Mouse (Mus musculus): Measurements from ENCODE around the gene 2610528J11Rik.
"Not testable (repeated sequence)": the region's sequence is repeated elsewhere in the genome, so short reads cannot be mapped to it uniquely, and the experiment has no call there.

The 2610528J11Rik gene

DNA sequence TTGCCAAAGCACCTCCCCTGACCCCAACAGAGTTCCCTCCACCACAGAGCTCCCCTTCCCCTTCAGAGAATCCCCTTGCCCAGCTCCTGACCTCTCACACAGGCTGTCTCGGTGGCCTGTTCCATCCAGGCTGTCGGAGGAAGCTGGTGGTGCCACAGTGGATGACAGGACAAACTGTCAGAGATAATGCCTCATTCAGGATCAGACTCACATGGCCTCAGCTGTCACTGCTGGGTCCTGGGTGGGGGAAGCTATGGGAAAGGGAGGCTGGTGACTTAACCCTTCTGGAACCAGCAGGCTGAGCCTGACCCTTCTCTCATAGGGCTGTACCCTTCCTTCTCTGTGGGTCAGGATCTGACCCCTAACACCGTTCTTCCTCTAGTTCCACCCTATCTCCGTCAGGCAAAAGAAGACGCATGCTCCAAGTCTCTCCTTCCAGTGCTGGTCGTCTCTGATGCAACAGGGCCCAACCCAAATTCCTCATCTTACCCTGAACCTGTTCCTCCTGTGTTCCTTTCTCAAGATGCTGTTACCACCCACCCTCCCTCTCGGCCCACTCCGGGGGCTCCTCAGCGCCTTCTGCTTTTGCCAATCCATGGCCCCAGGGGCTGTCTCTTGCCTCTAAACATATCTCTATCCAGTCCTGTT is 15.8 kb downstream of the 2610528J11Rik start:
- no peak for DNase-seq (ENCODE audit: low spot score in 2 of 2)

DNA sequence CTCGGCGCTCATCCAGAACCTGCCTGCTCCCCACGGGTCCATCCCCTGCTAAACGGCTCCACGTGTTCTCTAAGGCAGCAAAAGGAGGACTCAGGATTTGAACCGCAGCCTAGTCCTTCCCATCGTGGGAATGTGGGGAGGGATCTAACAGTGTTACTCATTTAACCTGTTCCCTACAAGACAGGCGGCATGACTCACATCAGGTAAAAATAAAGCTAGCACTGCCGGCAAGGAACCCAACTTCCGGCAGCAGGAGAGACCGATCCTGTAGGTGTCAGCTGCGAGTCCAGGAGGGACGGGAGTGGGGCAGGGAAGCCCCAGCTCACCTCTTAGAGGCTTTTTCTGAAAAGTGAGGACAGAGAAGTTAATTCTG is 16.3 kb downstream of the 2610528J11Rik start:
- DNase-seq (ENCODE audit: low spot score in 2 of 2): peak in 1 of 2 experiments; percentile 14

DNA sequence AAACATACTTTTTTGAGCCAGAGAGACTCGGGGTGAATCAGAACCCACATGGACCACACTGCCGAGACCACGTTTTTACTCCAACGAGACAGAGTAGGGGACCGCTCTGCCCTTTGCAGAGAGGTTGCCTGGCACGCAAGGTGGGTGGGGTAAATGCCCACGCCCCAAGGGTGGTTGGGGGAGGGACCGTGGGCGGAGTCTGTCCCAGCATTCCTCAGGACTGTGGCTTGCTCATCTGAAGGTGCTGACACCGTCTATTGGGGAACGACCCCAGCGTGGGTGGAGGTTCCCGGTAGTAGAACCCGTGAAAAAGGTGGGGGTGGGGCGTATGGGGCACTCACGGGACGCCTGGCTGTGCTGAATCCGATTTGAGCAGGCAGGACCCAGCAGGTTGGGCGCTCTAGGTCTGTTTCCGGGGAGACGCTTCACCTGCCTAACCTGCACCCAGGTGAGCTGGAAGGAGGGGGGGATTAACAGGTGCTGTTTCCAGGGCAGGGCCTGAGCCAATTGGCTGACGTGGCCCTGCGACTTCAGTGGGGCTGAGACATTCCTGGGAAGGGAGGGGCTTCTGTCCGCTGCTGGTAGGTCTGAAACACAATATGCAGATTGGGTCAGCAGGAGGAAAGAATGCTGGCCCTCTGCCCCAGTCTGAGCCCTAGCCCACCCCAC is 16.9 kb downstream of the 2610528J11Rik start, which contains the start of gene Tmem125:
Gene Tmem125, minus strand, starts transcription at position 453 of the 669 bp plus-strand sequence.
- no peak for DNase-seq (ENCODE audit: low spot score in 2 of 2)

DNA sequence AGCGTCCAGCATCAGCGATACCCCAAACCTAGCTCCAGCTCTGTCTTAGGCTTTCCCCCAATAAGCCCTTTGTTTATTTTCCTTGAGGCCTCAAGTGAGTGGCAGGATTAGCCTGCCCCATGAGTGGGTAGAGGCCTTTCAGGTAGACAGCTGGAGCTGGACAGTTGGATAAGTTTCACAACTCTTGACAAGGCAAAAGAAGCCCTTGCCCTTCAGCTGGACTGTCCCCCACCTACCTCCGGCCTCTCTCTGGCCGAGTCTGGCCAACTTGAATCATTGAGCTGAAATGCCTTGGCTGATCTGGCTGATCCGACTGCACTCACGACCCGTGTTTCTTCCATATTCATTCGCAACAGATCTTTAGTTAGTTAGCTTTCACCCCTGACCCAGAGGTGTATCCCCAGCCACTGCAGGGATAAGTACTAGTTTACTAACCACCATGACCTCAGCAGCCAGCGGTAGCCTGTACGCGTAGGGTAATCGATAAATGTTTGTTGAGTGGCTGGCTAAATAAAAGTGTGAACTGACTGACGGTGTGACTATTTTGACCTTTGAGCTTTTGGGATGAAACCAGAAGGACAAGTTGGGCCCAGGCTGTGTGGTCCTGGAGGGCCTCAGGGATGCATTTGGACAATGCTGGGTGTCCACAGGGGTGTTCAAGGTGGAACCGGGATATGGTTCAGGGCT is 17.8 kb downstream of the 2610528J11Rik start:
- no peak for DNase-seq (ENCODE audit: low spot score in 2 of 2)

DNA sequence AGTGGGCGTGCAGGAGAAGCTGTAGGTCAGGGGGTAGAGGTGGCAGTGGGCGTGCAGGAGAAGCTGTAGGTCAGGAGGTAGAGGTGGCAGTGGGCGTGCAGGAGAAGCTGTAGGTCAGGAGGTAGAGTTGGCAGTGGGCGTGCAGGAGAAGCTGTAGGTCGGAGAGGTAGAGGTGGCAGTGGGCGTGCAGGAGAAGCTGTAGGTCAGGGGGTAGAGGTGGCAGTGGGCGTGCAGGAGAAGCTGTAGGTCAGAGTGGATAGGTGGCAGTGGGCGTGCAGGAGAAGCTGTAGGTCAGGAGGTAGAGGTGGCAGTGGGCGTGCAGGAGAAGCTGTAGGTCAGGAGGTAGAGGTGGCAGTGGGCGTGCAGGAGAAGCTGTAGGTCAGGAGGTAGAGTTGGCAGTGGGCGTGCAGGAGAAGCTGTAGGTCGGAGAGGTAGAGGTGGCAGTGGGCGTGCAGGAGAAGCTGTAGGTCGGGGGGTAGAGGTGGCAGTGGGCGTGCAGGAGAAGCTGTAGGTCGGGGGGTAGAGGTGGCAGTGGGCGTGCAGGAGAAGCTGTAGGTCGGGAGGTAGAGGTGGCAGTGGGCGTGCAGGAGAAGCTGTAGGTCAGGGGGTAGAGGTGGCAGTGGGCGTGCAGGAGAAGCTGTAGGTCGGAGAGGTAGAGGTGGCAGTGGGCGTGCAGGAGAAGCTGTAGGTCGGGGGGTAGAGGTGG is 20.8 kb downstream of the 2610528J11Rik start:
- peak; percentile 31 to 62 for DNase-seq (ENCODE audit: low spot score in 2 of 2)

DNA sequence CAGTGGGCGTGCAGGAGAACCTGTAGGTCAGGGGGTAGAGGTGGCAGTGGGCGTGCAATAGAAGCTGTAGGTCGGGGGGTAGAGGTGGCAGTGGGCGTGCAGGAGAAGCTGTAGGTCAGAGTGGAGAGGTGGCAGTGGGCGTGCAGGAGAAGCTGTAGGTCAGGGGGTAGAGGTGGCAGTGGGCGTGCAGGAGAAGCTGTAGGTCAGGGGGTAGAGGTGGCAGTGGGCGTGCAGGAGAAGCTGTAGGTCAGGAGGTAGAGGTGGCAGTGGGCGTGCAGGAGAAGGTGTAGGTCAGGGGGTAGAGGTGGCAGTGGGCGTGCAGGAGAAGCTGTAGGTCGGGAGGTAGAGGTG is 21.3 kb downstream of the 2610528J11Rik start:
- not testable (repeated sequence) for DNase-seq (ENCODE audit: low spot score in 2 of 2)

GRCm38 (mm10) chr4:118553039-118553649 is 26.3 kb downstream of the 2610528J11Rik start:
- no peak for DNase-seq (ENCODE audit: low spot score in 2 of 2)

GRCm38 (mm10) chr4:118564062-118564925 is 37.5 kb downstream of the 2610528J11Rik start:
- no peak for DNase-seq (ENCODE audit: low spot score in 2 of 2)

- no peak for DNase-seq (ENCODE audit: low spot score in 2 of 2)
Measured at GRCm38 (mm10) chr4:118564926-118565279, 38.1 kb downstream of the 2610528J11Rik start.

GRCm38 (mm10) chr4:118566161-118566676 is 39.4 kb downstream of the 2610528J11Rik start:
- no peak for DNase-seq (ENCODE audit: low spot score in 2 of 2)

DNA sequence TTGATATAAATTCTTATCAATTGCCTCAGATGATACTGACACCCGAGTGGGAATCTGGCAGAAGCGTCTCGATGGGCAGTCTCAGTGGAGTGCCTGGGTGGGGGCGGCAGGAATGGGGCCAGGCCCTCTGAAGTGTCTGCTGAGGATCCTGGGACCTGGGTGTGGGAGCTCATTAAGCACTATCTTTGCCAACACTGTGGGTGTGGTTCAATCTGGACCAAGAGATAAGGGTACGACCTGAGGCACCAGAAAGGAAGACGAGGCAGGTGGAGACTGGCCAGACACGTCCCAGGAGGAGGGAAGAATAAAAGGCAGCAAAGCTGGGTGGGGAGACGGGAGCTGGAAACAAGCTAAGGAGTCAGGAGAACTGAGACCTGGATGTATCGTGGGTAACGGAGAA is 41.9 kb downstream of the 2610528J11Rik start:
- no peak for DNase-seq (ENCODE audit: low spot score in 2 of 2)

DNA sequence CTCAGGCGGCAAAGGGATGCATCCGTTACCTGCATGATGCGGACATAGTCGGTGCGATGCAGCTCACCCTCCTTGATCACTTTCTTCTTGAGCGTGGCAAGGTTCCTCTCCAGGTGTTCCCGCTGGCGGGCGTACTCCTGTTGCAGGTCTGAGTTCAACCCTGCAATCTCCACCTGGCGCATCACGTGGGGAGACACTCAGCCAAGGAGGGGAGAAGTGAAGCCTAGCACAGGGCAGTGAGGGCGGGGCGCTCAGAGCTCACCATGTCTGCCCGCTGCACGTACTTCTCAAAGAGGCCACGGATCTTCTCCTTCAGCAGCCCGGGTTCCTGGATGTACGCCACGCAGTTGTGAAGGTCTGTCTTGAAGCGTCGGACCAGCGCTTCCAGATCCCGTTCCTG is 42.5 kb downstream of the 2610528J11Rik start:
- no peak for DNase-seq (ENCODE audit: low spot score in 2 of 2)

- DNase-seq (ENCODE audit: low spot score in 2 of 2): peak; percentile 48 to 70
Measured at GRCm38 (mm10) chr4:118571441-118571840, 44.6 kb downstream of the 2610528J11Rik start.

DNA sequence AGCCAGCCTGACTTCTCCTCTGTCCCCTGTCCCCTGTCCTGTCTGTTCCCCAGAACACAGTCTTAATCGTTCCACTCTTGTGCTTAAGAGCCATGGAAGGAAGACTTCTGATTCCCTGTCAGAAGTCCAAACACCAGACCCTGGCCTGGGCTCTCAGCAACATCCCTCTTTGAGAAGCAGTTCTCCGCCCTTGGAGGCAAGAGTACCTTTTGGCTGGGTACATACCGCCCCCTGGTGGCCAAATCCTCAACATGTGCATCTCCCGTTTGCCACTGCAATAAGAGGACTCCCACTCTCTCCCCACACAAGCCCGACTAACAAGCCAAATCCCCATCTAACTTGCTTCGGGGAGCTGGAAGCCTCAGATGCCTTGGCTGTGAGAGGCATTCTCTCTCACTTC is 49.3 kb downstream of the 2610528J11Rik start:
- peak; percentile 74 to 93 for DNase-seq (ENCODE audit: low spot score in 2 of 2)

- no peak for DNase-seq (ENCODE audit: low spot score in 2 of 2)
Measured at GRCm38 (mm10) chr4:118579313-118579712, 52.5 kb downstream of the 2610528J11Rik start.
